Mouse (Mus musculus) fibroblast of lung, adult 2 months (primary cell): ENCODE data around the gene Elmod2.

Experiments
- DNase-seq: peaks from one replicate; pipeline ENCODE4 v3.0.0-alpha.2; 2011; ENCODE audit warnings: low read depth

Elmod2 gene

GRCm38 (mm10) chr8:83274470-83274869, 57.8 kb downstream of the Elmod2 start:
- no peak for DNase-seq

- no peak for DNase-seq
These were observed 59.8 kb downstream of the Elmod2 start for GRCm38 (mm10) chr8:83272464-83272863.

GRCm38 (mm10) chr8:83271172-83271571, 61.1 kb downstream of the Elmod2 start:
- no peak for DNase-seq
